Mouse (Mus musculus): ENCODE results near the gene Anapc11. TPM values are rescaled to one million over a fixed set of nuclear protein-coding genes. Genes with fewer than 3 reads are reported as not detected.

Anapc11 gene
- total RNA-seq, 2 experiments from 2014 or later: 73.1 to 86.4 TPM

GRCm38 (mm10) chr11:120657301-120657700 is 59.1 kb downstream of the Anapc11 start:
- DNase-seq: no peak

Small RNA genes within 50 kb of the gene (microRNA-seq; reads per million reads assigned to microRNA genes)
- not detected for gene Mir6936

Other genes starting within 250 kb of the Anapc11 start
- 100 to 1,000 TPM; 954 to 956 TPM for gene Actg1, start 249.9 kb upstream of the Anapc11 start, total RNA-seq (2021)
- gene Fscn2, start 236.9 kb upstream of the Anapc11 start, total RNA-seq (2021): under 1 TPM; 0.15 to 0.45 TPM
- gene Faap100, start 219.7 kb upstream of the Anapc11 start, total RNA-seq (2021): 10 to 100 TPM; 19.5 to 26.4 TPM
- gene Nploc4, start 160.7 kb upstream of the Anapc11 start, total RNA-seq (2021): 10 to 100 TPM; 59.7 to 67.0 TPM
- gene Tspan10, start 155.8 kb upstream of the Anapc11 start, total RNA-seq (2021): 1 to 10 TPM in 1 of 2 experiments, under 1 TPM in 1; 0.30 to 2.6 TPM
- under 1 TPM in 1 of 2 experiments, not detected in 1; 0.94 TPM for gene Pde6g, start 144.9 kb upstream of the Anapc11 start, total RNA-seq (2021)
- gene Oxld1, start 140.4 kb upstream of the Anapc11 start, total RNA-seq (2021): 10 to 100 TPM; 59.0 to 82.0 TPM
- gene Ccdc137, start 140.3 kb upstream of the Anapc11 start, total RNA-seq (2021): 10 to 100 TPM; 16.1 to 18.8 TPM
- 10 to 100 TPM; 20.6 to 20.9 TPM for gene Arl16, start 130.8 kb upstream of the Anapc11 start, total RNA-seq (2021)
- gene Mrpl12, start 113.8 kb upstream of the Anapc11 start, total RNA-seq (2021): 100 to 1,000 TPM; 179 to 189 TPM
- gene Slc25a10, start 106.6 kb upstream of the Anapc11 start, total RNA-seq (2021): 10 to 100 TPM; 58.5 to 60.9 TPM
- 10 to 100 TPM in 1 of 2 experiments, 1 to 10 TPM in 1; 9.6 to 15.7 TPM for gene Gcgr, start 67.7 kb upstream of the Anapc11 start, total RNA-seq (2021)
- gene Mcrip1, start 48.7 kb upstream of the Anapc11 start, total RNA-seq (2021): 10 to 100 TPM; 60.0 to 62.2 TPM
- gene Ppp1r27, start 47.3 kb upstream of the Anapc11 start, total RNA-seq (2021): 10 to 100 TPM in 1 of 2 experiments, 1 to 10 TPM in 1; 7.1 to 21.8 TPM
- gene P4hb, start 25.2 kb upstream of the Anapc11 start, total RNA-seq (2021): 100 to 1,000 TPM; 424 to 571 TPM
- gene Arhgdia, start 16.8 kb upstream of the Anapc11 start, total RNA-seq (2021): 100 to 1,000 TPM; 281 to 286 TPM
- 100 to 1,000 TPM; 112 to 114 TPM for gene Alyref, start 56 bp upstream of the Anapc11 start, total RNA-seq (2021)
- 1 to 10 TPM; 1.0 to 1.3 TPM for gene Npb, start 10.1 kb downstream of the Anapc11 start, total RNA-seq (2021)
- gene Pcyt2, start 19.5 kb downstream of the Anapc11 start, total RNA-seq (2021): 100 to 1,000 TPM; 144 to 150 TPM
- 10 to 100 TPM; 33.2 to 40.3 TPM for gene Sirt7, start 26.8 kb downstream of the Anapc11 start, total RNA-seq (2021)
- gene Mafg, start 35.2 kb downstream of the Anapc11 start, total RNA-seq (2021): 10 to 100 TPM; 41.1 to 46.5 TPM
- 1 to 10 TPM; 5.1 to 5.2 TPM for gene Pycr1, start 45.3 kb downstream of the Anapc11 start, total RNA-seq (2021)
- gene Myadml2, start 49.7 kb downstream of the Anapc11 start, total RNA-seq (2021): 1 to 10 TPM; 3.2 to 7.6 TPM
- 10 to 100 TPM; 12.4 to 13.3 TPM for gene Notum, start 62.8 kb downstream of the Anapc11 start, total RNA-seq (2021)
- 10 to 100 TPM; 67.9 to 81.5 TPM for gene Aspscr1, start 74.6 kb downstream of the Anapc11 start, total RNA-seq (2021)
- gene Cenpx, start 115.3 kb downstream of the Anapc11 start, total RNA-seq (2021): 10 to 100 TPM; 47.6 to 51.3 TPM
- 10 to 100 TPM; 20.0 to 27.4 TPM for gene Lrrc45, start 115.5 kb downstream of the Anapc11 start, total RNA-seq (2021)
- gene Rac3, start 123.0 kb downstream of the Anapc11 start, total RNA-seq (2021): 1 to 10 TPM; 3.8 to 9.5 TPM
- 10 to 100 TPM; 33.0 to 37.3 TPM for gene Dcxr, start 128.9 kb downstream of the Anapc11 start, total RNA-seq (2021)
- 10 to 100 TPM in 1 of 2 experiments, 1 to 10 TPM in 1; 9.2 to 17.6 TPM for gene Cbr2, start 133.7 kb downstream of the Anapc11 start, total RNA-seq (2021)
- gene Hmga1b, start 164.4 kb downstream of the Anapc11 start, total RNA-seq (2021): 10 to 100 TPM; 23.9 to 46.6 TPM
- 10 to 100 TPM; 15.9 to 20.6 TPM for gene Rfng, start 185.8 kb downstream of the Anapc11 start, total RNA-seq (2021)
- 10 to 100 TPM; 84.2 to 89.3 TPM for gene Gps1, start 185.9 kb downstream of the Anapc11 start, total RNA-seq (2021)
- 10 to 100 TPM; 61.2 to 64.3 TPM for gene Dus1l, start 198.0 kb downstream of the Anapc11 start, total RNA-seq (2021)
- 100 to 1,000 TPM in 1 of 2 experiments, 10 to 100 TPM in 1; 93.1 to 104 TPM for gene Fasn, start 226.1 kb downstream of the Anapc11 start, total RNA-seq (2021)